Mouse (Mus musculus) hindlimb bud, embryonic 11.5 days (tissue): Measurements from ENCODE around the gene Iqce.

Experiments
- DNase-seq: peaks from one replicate; pipeline ENCODE4 v3.0.0-alpha.2; 2012; ENCODE audit warnings: low read depth, low spot score; ENCODE audit errors: extremely low spot score

The Iqce gene

DNA sequence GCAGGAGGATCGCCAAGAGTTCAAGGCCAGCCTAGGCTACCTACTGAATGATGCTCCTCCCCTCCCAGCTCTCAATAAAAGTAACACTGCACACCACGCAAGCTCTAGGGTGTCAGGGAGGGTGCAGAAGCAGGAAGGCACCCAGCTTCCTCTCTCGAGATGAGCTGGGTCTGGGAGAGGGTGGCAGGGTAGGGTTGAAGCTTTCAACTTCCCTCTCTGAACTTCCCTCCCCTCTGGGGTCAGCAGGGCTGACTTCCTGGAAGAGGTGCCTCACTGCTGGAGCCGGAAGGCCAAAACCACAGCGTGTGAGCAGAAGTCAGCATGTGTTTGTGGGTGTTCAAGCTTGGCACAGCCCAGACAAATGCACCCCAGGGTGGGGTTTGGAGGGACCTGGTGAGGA is 84.5 kb downstream of the Iqce start:
- DNase-seq, result no peak

GRCm38 (mm10) chr5:140616691-140617090 is 85.5 kb downstream of the Iqce start:
- DNase-seq, result no peak

DNA sequence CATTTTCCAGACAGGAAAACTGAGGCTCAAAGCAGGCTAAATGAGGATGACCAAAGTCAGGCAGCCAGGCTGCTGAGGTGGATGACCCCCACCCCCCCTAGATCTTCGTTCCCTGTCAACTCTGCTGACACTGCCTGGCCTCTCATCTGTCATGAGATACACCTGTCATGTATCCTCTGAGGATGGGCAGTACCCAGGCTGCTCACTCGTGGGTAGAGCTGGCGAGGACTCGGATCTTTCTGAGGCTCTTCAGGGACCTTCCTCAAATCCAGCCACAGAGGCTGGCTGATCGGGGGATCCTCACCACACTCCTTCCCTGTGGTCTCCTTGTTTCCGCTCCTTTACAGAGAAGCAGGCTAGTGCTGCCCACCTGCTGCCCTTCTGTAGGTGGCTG is 86.1 kb downstream of the Iqce start:
- DNase-seq, result no peak

- no peak for DNase-seq
Measured at GRCm38 (mm10) chr5:140615321-140616109, 86.7 kb downstream of the Iqce start.

GRCm38 (mm10) chr5:140614837-140615236 is 87.3 kb downstream of the Iqce start:
- DNase-seq, result no peak

DNA sequence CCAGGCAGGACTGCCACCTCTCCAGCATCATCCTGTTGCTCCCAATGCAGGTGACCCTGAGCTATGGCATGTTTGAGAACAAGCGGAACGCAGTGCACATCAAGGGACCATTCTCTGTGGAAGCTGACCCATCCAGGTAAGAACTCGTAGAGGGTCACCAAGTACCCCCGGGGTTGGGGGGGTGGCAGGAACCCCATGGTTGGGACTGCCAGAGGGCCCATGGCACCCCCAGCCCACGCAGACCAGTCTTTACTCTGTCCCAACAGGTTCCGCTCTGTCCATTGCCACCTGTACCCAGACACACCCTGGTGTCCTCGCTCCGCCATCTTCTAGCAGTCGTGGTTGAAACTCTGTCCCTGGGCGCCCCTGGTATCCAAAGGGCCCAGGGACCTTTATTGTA is 88.0 kb downstream of the Iqce start:
- no peak for DNase-seq

DNA sequence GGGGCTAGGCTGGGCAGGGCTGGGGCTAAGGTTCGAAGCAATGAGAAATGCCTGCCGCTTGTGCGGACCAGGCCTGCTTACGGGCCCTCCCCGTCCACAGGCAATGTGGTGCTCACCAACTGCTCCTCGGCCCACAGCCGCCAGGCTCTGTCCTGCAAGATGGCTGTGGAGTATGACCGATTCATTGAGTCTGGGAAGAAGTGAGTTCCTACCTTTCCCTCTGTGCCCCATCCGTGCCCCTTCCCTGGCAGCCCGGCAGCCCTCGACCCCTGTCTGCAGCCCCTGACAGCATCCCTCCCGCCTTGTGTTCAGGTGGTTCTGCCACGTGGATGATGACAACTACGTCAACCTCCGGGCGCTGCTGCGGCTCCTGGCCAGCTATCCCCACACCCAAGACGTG is 90.0 kb downstream of the Iqce start:
- DNase-seq, result no peak
